Mouse (Mus musculus) frontal cortex, postnatal 14 days (tissue): Measurements from ENCODE around the gene Gjb4.

Experiments used
- DNase-seq, 2 experiments: peaks; one replicate each; pipeline ENCODE4 v3.0.0; 2022; ENCODE audit warnings: low spot score in 2 of 2

The Gjb4 gene

DNA sequence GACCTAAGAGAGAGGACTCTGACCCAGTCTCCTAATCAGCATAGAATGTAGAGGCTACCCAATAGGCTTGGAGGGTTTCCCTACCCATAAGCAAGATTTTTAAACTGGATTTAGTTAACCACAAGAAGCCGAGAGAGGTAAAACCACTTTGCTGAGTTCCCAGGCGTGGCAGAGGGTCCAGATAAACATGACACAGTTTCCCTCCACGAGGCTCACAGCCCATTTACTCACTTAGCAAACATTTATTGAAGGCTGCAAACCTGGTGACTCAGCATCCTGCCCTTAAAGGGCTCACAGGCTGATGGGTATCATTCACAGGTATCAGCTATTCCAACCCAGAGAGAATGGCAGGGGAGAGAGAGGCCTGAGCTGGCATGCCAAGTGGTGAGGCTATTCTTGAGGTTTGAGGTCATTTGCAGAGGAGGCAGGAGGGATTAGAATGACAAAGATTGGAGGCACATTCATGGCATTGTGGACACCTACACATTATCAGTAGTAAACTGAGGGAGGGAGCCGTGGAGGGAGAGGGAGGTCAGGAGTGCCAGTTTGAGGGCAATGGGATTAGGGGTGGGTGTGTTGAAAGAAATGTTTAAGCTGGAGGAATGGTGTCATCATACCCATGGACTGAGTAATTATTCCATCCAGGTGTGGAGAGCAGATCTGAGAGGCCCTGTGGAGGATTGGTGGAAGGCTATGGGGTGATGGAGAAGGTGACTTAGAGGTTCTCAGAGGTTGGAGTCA lies 4.2 kb downstream of the Gjb4 start:
- DNase-seq, result no peak

DNA sequence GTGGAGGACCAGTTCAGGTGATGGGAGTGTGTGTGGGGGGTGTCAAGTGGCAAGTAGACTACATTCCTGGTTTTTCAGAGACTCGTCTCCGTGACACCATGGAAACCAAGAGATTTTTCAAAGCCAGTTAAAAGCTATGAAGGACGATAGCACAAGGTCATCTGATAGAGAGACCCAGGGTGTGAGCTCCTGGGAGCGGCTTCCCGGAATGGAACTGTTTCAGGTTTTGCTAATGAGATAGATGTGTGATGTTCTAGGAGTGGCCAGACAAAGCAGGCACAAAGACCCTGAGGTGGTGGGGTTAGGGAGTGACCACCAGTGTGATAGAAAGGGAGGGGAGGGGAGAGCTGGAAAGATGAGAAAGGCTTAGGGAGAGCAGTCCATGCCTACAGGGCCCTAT lies 8.9 kb downstream of the Gjb4 start:
- no peak for DNase-seq

DNA sequence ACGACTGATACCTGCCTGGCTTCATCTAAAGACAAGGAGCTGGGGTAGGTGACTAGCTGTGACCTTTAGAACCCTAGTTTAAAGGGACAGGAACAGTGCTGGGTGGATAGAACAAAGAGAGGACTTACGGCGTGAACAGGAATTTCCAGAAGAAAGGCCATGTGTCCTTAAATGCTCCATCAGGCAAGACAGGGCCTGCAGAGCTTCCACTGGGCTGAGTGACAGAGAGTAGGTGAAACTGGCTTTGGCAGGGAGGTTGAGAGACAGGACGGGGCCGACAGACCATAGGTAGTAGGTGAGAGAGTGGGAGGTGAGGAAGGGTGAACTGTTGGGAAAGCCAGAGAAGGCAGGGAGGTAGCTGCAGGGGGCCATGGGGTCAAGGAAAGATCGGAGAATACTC lies 12.5 kb downstream of the Gjb4 start:
- no peak for DNase-seq

DNA sequence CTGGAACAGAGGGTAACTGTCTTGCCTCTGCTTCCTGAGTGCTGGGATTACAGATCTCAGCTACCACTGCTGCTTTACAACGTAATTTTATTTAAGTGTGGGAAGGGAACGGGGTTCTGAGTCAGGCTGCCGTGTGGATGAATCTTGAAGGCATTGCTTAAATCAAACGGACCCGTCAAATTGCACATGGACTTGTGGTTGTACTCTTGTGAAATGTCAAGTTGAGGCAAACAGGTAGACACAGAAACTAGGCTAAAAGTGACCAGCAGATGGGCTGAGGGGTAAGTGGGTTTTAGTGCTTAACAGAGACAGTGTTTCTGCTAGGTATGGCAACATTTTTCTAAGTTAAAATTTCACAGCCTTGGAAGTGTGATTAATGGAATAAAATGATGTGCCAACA lies 16.2 kb downstream of the Gjb4 start:
- DNase-seq, result no peak

DNA sequence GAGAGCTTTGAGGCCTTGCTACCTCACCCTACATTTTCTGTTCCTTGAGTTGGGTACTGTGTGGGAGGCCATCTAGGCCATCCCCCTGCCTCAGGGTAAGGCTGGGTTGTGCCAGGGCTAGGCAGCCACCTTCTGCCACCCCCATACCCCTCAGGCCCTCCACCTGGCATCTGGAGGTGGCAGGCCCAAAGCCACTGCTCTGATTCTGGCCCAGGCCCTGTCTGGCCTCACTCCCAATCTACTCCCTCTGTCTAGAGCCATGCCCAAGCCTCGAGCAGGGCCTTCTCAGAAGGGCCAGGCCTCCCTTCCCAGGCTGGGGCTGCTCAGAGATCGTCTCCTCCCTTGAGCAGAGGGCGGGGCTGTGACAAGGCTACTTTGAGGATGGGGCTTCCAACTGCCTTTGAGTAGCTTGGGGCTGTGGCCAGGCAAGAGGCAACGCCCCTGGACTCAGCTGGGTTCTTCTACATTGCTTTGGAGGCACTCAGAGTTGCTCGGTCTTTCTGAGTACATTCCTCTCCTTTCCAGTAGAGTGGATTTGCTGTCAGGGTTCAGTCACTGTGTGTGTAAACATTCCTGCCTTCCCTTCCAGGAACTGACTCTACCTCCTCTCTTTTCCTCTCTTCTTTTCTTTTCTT lies 18.9 kb downstream of the Gjb4 start:
- DNase-seq, result no peak

DNA sequence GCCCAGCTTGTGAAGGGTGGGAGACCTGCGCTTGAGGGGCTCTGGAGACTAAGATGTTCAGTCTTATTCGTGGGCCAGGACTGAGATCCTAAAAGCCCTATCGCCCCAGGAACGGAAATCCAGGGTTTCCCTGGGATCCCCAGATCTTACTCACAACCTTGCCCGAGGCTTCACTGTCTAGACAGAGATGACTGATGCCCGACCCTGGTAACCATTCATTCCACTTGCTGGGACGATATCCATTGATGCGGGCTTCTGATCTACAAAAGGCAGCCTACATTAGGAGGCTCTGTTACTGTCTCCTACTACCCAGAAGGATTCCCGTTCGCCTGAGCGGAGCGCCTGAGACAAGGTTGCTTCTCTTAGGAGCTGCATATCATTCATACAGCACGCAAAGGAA lies 22.7 kb downstream of the Gjb4 start:
- no peak for DNase-seq

DNA sequence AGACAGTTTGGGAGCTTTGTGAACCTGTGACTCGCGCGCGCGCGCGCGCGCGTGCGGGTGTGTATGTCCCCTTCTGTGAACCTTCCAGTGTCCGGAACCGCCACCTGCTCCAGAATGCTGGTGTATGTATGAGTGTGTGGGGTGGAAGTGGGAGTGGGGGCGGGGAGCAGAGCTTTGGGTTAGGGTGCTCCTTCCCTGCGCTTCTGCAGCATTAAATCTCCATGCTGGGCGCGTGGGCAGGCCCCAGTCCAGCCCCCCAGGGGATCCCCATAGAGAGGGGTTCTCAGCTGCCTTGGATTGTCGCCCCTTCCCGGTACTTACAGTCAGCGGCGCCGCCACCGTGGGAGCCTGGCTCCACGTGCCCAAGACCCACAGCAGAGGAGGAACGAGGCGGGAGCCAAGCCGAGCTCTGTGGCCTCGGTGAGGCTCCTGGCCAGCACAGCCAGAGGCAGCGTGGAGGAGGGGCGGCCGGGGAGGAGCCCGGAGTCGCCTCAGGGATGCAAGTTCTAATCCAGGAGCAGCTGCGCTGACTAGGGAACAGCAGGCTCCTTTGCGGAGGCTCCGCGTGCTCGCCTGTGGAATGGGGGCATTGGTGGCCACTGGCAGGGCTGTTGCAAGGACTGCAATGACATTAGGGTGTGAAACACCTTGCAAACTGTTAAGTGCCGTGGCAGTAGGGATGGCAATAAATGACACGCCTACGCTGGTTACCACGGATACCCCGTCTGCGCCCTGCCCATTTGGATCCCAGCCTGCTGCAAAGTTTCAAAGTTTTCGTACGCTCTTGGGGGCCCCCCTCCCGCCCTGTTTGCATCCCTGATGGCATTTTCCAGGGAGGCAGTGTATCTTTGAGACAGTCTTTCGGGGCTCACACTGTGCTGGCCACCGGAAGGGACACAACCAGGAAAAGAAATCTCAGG lies 23.4 kb downstream of the Gjb4 start, which contains the start of gene Gjb3:
Gene Gjb3 (minus strand): TSS at position 664 of the 920 bp plus-strand sequence.
- no peak for DNase-seq

DNA sequence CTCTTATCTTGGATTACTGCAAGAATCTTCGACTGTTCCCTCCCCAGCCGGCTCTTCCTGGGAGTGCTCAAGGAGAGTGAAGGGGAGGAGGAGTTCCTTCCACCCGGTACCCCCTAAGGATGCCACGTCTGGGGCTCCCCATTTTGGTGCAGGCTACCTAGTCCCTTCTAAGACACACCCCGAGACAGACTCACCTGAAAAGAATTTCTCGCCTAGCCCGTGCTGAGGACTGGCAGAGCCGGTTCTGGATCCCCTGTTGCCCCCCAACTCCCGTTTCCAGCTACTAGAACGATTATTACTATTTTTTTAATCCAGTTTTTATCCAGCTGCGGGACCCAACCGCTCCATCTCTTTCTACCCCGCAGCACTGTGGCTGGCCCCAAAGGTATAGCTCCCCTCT lies 24.1 kb downstream of the Gjb4 start:
- no peak for DNase-seq

DNA sequence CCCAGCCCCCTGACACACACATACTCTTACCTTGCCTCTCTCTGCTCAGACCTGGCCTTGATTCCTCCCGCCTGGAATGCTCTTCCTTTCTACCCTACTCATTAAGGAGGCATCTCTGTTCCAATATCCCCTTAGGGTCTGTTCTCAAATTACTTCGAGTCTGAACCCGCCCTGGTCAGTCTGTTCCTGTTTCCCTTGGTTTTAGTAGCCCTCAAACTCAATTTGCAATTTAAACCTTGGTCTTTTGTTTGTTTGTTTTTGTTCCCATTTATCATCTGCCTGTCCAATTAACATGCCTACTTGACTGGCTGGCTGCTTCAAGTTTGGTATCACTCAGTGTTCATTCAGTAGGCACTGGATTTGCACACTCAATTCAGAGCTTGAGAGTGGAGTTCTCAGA lies 24.8 kb downstream of the Gjb4 start:
- no peak for DNase-seq

DNA sequence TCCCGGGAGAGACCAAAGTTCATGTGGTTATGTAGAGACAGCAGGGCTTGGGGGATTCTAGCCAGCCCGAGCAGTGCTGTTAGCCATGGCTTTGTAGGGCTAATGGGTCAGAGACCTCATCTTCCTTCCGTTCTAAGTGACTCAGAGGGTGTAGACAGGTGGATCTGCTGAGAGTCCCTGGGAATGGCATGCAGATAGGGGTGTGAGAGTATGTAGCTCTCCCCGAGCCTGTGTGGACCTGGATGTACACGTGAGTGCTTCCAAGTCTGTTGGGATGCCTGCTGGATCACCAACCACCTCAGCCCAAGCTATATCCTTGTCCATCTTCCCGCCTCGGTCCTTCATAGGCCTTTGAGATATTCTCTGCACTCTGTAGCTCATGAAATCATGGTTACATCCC lies 25.5 kb downstream of the Gjb4 start:
- no peak for DNase-seq

DNA sequence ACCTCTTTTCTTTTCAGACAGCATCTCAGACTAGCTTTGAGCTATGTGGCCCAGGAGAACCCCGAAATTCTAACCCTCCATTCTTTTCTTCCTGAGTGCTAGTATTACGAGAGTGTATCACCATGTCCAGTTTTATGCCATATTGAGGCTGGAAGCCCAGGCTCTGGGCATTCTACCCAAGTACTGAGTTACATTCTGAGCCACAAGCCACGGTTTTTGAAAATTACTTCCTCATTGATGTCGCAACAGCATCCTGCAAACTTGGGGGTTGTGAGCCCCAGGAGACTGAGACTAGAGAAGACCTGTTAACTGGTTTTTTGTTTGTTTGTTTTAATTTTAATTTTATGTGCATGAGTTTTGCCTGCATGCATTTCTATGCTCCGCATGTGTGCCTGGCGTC lies 26.1 kb downstream of the Gjb4 start:
- DNase-seq, result no peak

DNA sequence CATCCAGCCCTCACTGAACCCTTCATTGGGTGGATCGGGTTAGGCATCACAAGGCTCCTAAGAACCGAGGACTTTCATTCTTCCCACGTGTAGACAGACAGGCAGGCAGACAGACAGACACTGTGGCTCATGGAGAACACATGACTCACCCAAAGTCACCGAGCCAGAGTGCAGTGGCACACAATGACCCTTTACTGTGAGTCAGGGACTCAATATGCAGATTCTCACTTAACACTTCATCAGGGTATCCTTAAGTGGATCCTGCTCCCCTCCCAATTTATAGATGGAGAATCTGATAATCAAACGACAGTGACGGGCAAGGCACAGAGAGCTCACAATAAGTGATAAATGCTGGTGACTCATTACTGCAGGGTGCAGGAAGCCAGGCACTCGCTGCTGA lies 26.6 kb downstream of the Gjb4 start:
- DNase-seq, result no peak

DNA sequence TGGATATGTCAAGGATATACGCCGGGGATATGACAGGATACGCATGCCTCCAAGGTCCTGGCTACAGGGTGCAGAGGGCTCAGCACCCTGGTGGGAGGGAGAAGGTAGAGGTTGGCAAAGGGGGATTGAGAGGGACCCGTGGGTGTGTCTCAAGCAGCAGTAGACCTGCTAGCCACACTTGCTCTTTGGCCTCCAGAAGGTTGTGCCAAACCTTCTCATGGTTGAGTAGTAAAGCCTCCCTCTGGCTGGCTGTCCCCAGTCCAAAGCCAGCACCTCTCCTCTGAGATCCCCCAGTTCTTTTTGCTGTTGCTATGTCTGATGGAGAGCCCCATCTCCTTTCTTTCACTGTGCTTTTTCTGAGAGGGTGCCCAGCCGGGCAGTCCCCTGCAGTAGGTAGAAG lies 28.6 kb downstream of the Gjb4 start:
- no peak for DNase-seq

DNA sequence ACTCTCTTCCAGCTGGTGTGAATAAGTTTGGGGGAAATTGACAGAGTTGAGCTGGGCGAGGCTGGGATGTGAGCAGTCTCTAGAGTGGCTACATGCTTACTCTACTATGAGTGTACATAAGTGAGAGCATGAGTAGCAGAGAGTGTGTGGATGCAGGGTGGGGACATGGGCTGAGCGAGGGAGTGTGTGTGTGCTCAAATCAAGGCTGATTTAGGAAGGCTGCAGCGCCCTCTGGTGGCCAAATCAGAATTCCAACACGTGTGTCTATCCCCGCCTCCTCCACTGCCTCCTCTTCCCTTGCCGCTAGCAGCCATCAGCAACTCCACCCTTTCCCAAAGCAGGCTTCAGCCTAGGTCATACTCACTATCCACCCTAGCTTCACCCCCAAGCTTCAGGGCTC lies 29.1 kb downstream of the Gjb4 start:
- DNase-seq, result peak; percentile 37 to 73

DNA sequence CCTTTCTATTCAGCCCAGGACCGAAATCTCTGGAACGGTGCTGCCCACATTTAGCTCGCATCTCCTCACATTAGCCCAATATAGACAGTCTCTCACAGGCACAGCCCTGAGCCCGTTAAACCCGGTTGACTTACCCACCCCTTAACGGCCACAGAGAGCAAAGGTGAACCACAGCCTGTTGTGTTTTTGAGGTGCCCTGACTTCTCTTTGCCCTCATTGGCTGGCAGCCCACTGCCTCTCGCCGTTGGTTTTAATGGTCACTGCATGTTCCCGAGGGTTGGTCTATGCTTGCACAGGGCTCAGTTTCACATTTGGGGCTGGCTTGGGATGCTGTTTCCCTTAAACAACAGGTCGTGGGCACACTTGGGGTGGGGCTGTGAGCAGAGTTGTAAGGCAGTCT lies 29.6 kb downstream of the Gjb4 start:
- no peak for DNase-seq

DNA sequence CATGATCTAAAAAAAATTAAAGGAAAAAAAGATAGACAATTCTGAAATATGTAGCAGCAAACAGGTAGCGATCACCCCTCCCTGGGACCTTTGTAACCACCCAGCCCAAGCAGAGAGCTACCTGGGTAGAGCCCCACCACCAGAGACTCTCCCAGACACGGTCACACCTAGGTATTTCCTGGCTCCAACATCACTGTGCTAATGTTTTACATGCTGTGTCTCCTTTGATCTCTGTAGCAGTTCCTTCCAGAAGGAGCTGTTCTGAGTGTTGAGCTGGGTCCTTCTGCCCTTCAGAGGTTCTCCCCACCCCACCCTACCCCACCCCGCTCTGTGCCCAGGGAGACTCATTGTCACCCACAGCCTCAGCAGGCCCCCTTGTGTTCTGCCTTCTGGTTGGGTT lies 30.2 kb downstream of the Gjb4 start:
- no peak for DNase-seq

DNA sequence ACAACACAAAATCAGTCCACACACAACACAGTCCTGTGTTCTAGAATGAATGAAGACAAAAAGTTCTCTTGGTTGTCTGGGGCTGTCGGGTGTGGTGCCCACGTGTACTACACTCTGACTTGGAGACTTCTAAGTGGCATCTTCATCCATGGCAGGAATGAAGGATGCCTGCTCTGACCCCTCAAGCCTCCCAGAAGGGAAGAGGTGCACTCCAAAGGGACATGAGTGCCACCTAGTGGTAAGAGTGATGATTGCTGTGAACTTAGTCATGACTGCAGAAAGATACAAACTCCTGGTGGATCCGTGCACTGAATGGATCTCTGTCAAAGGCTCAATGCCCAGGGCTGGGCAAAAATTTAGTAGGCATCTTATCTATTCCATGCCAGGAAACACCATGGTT lies 34.3 kb downstream of the Gjb4 start:
- DNase-seq, result peak in 1 of 2 experiments; percentile 56

DNA sequence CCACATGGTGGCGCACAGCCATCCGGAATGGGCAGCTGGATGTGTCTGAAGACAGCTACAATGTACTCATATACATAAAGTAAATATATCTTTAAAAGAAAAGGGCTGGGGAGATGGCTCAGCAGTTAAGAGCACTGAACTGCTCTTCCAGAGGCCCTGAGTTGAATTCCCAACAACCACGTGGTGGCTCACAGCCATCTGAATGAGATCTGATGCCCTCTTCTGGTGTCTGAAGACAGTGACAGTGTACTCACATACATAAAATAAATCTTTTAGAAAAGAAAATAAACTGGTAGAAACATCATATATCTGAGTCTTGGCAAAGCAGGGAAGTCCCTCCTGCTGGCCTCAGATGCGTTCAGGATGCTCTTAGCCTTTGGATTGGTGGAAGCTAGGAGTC lies 36.7 kb downstream of the Gjb4 start:
- DNase-seq, result no peak

DNA sequence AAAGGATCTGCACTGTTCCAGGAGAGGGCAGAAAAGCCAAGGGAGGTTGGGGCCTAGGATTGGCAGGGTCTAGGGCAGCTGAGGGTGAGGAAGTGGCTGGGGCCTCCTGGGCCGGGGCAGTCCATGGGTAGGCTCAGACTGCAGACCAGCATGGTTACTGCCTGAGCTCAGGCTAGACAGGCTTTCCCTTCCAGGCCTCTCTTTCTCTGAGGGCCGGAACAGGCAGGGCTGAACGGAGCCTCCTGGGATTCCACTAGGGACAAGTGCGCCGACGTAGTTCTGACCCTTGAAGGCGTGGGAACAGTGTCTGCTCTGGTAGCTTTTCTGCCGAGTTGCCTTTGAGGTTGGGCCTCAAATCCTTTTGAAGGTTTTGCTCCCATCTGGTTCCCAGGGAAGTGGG lies 38.1 kb downstream of the Gjb4 start:
- no peak for DNase-seq

DNA sequence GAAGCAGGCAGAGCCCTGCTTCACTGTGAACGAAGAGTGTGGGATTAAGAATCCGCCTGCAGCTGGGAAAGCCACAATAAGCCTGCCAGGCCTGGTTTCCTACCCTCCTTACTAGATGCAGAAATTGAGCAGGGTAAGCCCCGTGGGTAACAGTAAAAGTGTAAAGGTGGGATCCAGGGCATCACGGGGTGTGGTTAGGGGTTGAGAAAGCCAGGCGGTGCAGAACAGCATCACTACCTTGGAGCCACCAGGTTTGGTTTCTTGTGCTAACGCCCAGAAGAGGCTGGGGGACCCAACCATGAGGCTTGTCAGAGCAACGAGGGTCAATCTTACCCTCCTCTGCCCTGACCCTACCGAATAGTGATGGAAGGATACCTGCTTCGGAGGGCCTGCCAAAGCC lies 39.3 kb downstream of the Gjb4 start:
- no peak for DNase-seq

DNA sequence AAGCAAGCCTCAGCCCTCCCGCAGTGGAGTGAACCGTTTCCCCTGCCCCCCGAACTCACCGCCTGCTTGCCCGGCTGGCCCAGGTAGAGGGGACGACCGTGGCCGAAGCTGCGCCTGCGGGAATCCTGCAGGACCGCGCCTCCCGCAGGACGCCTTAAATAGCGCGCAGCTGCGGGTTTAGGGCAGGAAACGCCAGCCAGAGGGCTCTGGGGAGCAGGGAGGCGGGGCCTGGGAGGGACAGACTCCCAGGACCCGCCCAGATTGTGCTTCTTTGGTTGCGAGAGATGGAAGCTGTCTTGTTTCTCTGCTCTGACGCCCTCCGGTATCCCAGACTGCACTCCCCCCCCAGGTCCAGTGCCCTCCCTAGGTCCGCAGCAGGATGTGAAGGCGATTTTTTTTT lies 40.0 kb downstream of the Gjb4 start, which contains the start of gene Gja4:
Gene Gja4 (minus strand): TSS at position 179 of the 400 bp plus-strand sequence.
- peak; percentile 29 to 56 for DNase-seq

DNA sequence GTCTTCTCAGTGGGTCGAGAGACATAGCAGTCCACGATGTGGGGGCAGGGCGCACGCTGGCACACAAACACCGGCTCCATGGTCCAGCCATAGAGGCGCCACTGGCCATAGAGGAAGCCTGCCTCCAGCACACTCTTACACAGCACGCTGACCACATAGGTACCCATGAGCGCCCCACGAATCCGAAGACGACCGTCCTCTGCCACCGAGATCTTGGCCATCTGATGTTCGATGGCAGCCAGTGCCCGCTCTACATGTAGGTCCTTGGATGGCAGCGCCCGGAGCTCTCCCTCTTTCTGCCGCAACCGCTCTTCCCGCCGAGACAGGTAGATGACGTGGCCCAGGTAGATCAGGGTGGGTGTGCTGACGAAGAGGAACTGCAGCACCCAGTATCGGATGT lies 41.5 kb downstream of the Gjb4 start:
- no peak for DNase-seq

DNA sequence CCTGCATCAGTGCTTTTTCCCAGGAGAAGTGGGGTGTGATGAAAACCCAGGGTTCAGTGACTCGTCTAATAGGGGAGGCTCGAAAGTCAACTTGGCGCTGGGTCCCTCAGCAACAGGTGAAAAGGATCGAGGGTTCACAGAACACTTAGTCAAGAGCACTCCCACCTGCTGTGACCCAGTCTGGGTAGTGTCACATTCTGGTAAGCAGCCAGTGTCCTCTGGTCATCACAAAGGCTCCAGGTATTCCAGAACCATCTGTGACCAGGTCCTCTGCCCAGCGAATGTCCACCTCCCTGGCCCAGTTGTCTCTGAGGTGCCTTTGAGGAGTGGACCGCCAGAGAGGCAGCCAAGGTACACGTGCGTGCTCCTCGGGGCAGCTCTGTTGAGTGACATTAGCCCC lies 42.3 kb downstream of the Gjb4 start:
- no peak for DNase-seq
